Mouse (Mus musculus): ENCODE results near the gene Smarcc2. TPM values are rescaled to one million over a fixed set of nuclear protein-coding genes. Genes with fewer than 3 reads are reported as not detected.
A peak's percentile ranks its signal among the peaks of the same experiment; 100 is the strongest.
"Not testable (repeated sequence)": the region's sequence is repeated elsewhere in the genome, so short reads cannot be mapped to it uniquely, and the experiment has no call there.

Gene Smarcc2
- polyA plus RNA-seq, 1 experiment, result 74.4 TPM

- TF ChIP-seq CTCF (IDR thresholded peaks at IDR 0.05; ENCODE audit: control insufficient read depth, insufficient read depth, low read length) (no peak), POLR2A (IDR thresholded peaks at IDR 0.05; ENCODE audit: borderline replicate concordance, control insufficient read depth, low read depth, low read length) (no peak)
- Histone ChIP-seq H3K27ac (ENCODE audit: control insufficient read depth, insufficient read depth, low read depth, low read length, poor library complexity) (no peak overlapping the region), H3K4me1 (ENCODE audit: control insufficient read depth, insufficient read depth, low read length) (peaks cover 3% of the 10 kb centered on the region; the same call in 1 of the 2 replicates), H3K4me3 (replicated peaks; ENCODE audit: control insufficient read depth, low read depth, low read length) (no peak overlapping the region)
- 84% methylated on average over 6 of the region's 6 CpGs for WGBS
Observed at GRCm38 (mm10) chr10:128497134-128497737, 38.2 kb downstream of the Smarcc2 start.

GRCm38 (mm10) chr10:128498590-128498989 is 39.5 kb downstream of the Smarcc2 start, which contains the start of gene Myl6b:
Myl6b (minus strand) TSS chr10:128498685.
- WGBS, result under 1% methylated on average over 27 of the region's 27 CpGs
- peaks cover 3% of the 10 kb centered on the region; the same call in 1 of the 2 replicates for H3K4me1 ChIP-seq (ENCODE audit: control insufficient read depth, insufficient read depth, low read length)

DNA sequence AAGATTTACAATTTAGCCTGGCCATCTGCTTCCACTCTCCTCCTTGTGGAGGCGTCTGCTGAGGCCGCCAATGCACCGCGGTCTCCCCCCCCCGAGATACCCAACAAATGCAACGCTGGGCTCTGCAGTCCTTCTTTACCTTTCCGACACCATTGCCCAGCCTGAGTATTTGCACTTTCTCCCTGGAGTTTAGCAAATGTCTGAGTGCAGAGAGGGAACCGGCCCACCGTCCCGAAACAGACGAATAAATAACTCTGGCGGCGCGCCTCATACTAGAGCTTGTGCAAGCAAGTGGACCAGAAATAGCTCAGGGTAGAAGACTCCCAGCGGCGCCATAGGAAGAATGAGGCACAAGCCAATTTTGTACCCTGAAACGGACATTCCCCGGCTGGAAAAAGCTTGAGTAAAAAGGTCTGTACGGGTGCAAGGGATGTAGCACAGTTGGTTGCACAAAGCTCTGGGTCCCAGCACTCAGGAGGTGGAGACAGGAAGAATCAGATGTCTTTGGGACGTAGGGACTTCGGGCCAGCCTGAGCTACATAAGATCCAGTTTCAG is 40.1 kb downstream of the Smarcc2 start:
- Histone ChIP-seq H3K4me3 (replicated peaks; ENCODE audit: control insufficient read depth, low read depth, low read length) (peak overlapping the region; percentile 76), H3K4me1 (ENCODE audit: control insufficient read depth, insufficient read depth, low read length) (peaks cover 3% of the 10 kb centered on the region; the same call in 1 of the 2 replicates), H3K27ac (ENCODE audit: control insufficient read depth, insufficient read depth, low read depth, low read length, poor library complexity) (peak overlapping the region; percentile 81)
- 0% methylated on average over 21 of the region's 21 CpGs for WGBS
- no peak for TF ChIP-seq POLR2A (IDR thresholded peaks at IDR 0.05; ENCODE audit: borderline replicate concordance, control insufficient read depth, low read depth, low read length)
- no peak for TF ChIP-seq CTCF (IDR thresholded peaks at IDR 0.05; ENCODE audit: control insufficient read depth, insufficient read depth, low read length)

More at GRCm38 (mm10) chr10:128498590-128498989, 39.5 kb downstream of the Smarcc2 start, which contains the start of gene Myl6b:
- 0 out of 2 replicates have a peak, but pooled peaks have one; percentile 4 for TF ChIP-seq CTCF (IDR thresholded peaks at IDR 0.05; ENCODE audit: control insufficient read depth, insufficient read depth, low read length)
- TF ChIP-seq POLR2A (IDR thresholded peaks at IDR 0.05; ENCODE audit: borderline replicate concordance, control insufficient read depth, low read depth, low read length), result peak; percentile 20; the same call in 1 of the 2 replicates
- H3K4me3 ChIP-seq (replicated peaks; ENCODE audit: control insufficient read depth, low read depth, low read length), result peak within 1 kb of the TSS; percentile 76
- H3K27ac ChIP-seq (ENCODE audit: control insufficient read depth, insufficient read depth, low read depth, low read length, poor library complexity), result peak within 1 kb of the TSS; percentile 81

DNA sequence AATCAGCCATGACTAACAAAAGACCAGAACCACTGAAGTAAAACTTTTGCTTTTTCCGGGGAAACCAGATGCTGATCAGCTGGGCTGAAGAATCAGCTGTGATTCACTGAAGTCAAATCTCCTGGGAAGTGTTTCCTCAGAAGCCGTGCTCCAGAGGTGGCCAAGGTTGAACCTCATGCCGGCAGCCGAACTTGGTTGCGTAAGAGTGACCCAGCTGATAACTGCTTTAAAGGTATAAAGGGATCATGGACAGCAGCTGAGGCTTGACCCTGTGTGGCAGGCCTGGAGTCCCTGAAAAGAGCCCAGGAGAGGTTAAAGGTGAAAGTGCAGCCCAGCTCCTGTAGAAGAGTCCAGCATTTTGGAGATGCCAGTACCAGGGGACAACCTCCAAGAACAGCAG is 43.3 kb downstream of the Smarcc2 start:
- H3K4me1 ChIP-seq (ENCODE audit: control insufficient read depth, insufficient read depth, low read length), result peaks cover 7% of the 10 kb centered on the region
- no peak overlapping the region for H3K4me3 ChIP-seq (replicated peaks; ENCODE audit: control insufficient read depth, low read depth, low read length)
- TF ChIP-seq CTCF (IDR thresholded peaks at IDR 0.05; ENCODE audit: control insufficient read depth, insufficient read depth, low read length) (no peak), POLR2A (IDR thresholded peaks at IDR 0.05; ENCODE audit: borderline replicate concordance, control insufficient read depth, low read depth, low read length) (no peak)
- no peak overlapping the region for H3K27ac ChIP-seq (ENCODE audit: control insufficient read depth, insufficient read depth, low read depth, low read length, poor library complexity)
- 44% methylated on average over 5 of the region's 5 CpGs for WGBS

GRCm38 (mm10) chr10:128503532-128503931 is 44.5 kb downstream of the Smarcc2 start:
- no peak overlapping the region for H3K4me3 ChIP-seq (replicated peaks; ENCODE audit: control insufficient read depth, low read depth, low read length)
- 59% methylated on average over 8 of the region's 8 CpGs for WGBS
- TF ChIP-seq CTCF (IDR thresholded peaks at IDR 0.05; ENCODE audit: control insufficient read depth, insufficient read depth, low read length), result no peak
- TF ChIP-seq POLR2A (IDR thresholded peaks at IDR 0.05; ENCODE audit: borderline replicate concordance, control insufficient read depth, low read depth, low read length), result no peak
- peaks cover 7% of the 10 kb centered on the region for H3K4me1 ChIP-seq (ENCODE audit: control insufficient read depth, insufficient read depth, low read length)
- no peak overlapping the region for H3K27ac ChIP-seq (ENCODE audit: control insufficient read depth, insufficient read depth, low read depth, low read length, poor library complexity)

GRCm38 (mm10) chr10:128504012-128504411 is 45.0 kb downstream of the Smarcc2 start:
- H3K4me3 ChIP-seq (replicated peaks; ENCODE audit: control insufficient read depth, low read depth, low read length), result no peak overlapping the region
- peak overlapping the region; percentile 85; the same call in 1 of the 2 replicates for H3K27ac ChIP-seq (ENCODE audit: control insufficient read depth, insufficient read depth, low read depth, low read length, poor library complexity)
- 23% methylated on average over 3 of the region's 3 CpGs for WGBS
- no peak for TF ChIP-seq POLR2A (IDR thresholded peaks at IDR 0.05; ENCODE audit: borderline replicate concordance, control insufficient read depth, low read depth, low read length)
- TF ChIP-seq CTCF (IDR thresholded peaks at IDR 0.05; ENCODE audit: control insufficient read depth, insufficient read depth, low read length), result no peak
- peaks cover 7% of the 10 kb centered on the region for H3K4me1 ChIP-seq (ENCODE audit: control insufficient read depth, insufficient read depth, low read length)

DNA sequence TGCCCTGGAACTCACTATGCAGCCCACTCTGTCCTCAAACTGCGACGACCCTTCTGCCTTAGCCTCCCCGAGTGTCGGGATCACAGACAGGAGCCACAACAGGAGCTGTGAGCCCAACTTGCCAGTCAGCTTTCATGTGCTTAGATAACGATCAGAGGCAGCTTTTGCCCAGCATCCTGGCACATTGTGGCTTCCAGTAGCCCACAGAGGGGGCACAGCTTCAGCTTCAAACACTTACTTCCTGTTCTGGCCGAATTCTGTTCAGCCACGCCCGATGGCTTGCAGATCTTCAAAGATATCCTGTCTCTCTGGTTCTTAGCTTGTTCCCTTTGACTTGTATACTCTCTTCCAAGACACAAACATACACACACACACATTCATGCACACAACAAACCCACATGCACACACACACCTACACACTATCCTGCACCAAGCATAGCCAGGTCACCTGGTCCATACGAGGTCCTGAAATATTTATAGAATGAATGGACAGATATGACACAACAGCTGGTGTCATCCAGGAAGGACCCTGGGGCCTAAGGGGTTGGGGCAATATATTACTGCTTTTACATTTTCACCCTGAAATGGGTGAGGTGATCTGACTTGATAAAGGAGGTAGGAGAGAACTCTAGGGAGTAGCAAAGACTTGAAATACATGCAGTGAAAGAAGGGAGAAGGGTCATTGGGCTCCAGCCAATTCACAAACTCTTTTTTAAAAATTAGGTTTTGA is 45.8 kb downstream of the Smarcc2 start:
- TF ChIP-seq POLR2A (IDR thresholded peaks at IDR 0.05; ENCODE audit: borderline replicate concordance, control insufficient read depth, low read depth, low read length) (no peak), CTCF (IDR thresholded peaks at IDR 0.05; ENCODE audit: control insufficient read depth, insufficient read depth, low read length) (no peak)
- 1% methylated on average over 9 of the region's 9 CpGs for WGBS
- H3K4me3 ChIP-seq (replicated peaks; ENCODE audit: control insufficient read depth, low read depth, low read length), result peak overlapping the region; percentile 6
- peaks cover 7% of the 10 kb centered on the region for H3K4me1 ChIP-seq (ENCODE audit: control insufficient read depth, insufficient read depth, low read length)
- H3K27ac ChIP-seq (ENCODE audit: control insufficient read depth, insufficient read depth, low read depth, low read length, poor library complexity), result peak overlapping the region; percentile 85

DNA sequence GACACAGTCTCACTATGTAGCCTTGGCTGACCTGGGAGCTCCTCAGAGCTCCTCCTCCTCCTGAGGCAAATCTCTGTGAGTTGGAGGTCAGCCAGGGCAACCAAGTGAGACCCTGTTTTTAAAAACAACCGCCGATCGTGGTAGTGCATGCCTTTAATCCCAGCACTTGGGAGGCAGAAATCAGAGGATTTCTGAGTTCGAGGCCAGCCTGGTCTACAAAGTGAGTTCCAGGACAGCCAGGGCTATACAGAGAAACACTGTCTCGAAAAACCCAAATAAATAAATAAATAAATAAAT is 46.3 kb downstream of the Smarcc2 start:
- H3K27ac ChIP-seq (ENCODE audit: control insufficient read depth, insufficient read depth, low read depth, low read length, poor library complexity); H3K4me1 ChIP-seq (ENCODE audit: control insufficient read depth, insufficient read depth, low read length); H3K4me3 ChIP-seq (replicated peaks; ENCODE audit: control insufficient read depth, low read depth, low read length): not testable (repeated sequence)
- WGBS, result 40% methylated on average over 5 of the region's 5 CpGs

All from bone marrow, adult 2 months (tissue).